In genomic region chr10:34995011-34995410, GRCm38 (mm10) we compare ENCODE assay signal across 17 mouse cellular contexts.
"Had no signal": no experiment of that assay in that cellular context is flagged by ENCODE, and none has a peak within 500 bp of the region (broad histone marks: within the 10 kb centered on the region; RNA-seq: fewer than 3 reads in every experiment).

No protein-coding gene starts in this region.

- H3K4me2 ChIP-seq: neural tube, embryonic 12.5 days; neural tube, embryonic 13.5 days; neural tube, embryonic 15.5 days; stomach, embryonic 15.5 days had no signal

- H3K36me3 ChIP-seq: neural tube, embryonic 12.5 days; neural tube, embryonic 13.5 days; neural tube, embryonic 15.5 days; stomach, embryonic 15.5 days had no signal

- H3K4me1 ChIP-seq: neural tube, embryonic 12.5 days; neural tube, embryonic 13.5 days; neural tube, embryonic 15.5 days; stomach, embryonic 15.5 days had no signal

- H3K27me3 ChIP-seq: neural tube, embryonic 12.5 days; neural tube, embryonic 13.5 days; neural tube, embryonic 15.5 days; stomach, embryonic 15.5 days had no signal

- DNase-seq: retina, postnatal 1 day; right cerebral cortex, adult 18-20 months; right cerebral cortex, postnatal 14 days; right cerebral cortex, postnatal 25 days; right cerebral cortex, postnatal 4 days; spleen, adult 18-20 months; thymus, adult 18-20 months; thymus, adult 2 months; thymus, postnatal 14 days; thymus, postnatal 25 days; thymus, postnatal 36 days; thymus, postnatal 4 days had no signal

- H3K9ac ChIP-seq: neural tube, embryonic 12.5 days; neural tube, embryonic 13.5 days; neural tube, embryonic 15.5 days; stomach, embryonic 15.5 days had no signal

- H3K9me3 ChIP-seq: neural tube, embryonic 12.5 days; neural tube, embryonic 13.5 days; neural tube, embryonic 15.5 days; stomach, embryonic 15.5 days had no signal

- H3K27ac ChIP-seq: neural tube, embryonic 12.5 days; neural tube, embryonic 13.5 days; neural tube, embryonic 15.5 days; stomach, embryonic 15.5 days; stomach, postnatal 0 days had no signal

- H3K4me3 ChIP-seq: neural tube, embryonic 12.5 days; neural tube, embryonic 13.5 days; neural tube, embryonic 15.5 days; stomach, embryonic 15.5 days had no signal
